Comparison of ENCODE assay signal across 8 mouse cellular contexts in the genomic region with DNA sequence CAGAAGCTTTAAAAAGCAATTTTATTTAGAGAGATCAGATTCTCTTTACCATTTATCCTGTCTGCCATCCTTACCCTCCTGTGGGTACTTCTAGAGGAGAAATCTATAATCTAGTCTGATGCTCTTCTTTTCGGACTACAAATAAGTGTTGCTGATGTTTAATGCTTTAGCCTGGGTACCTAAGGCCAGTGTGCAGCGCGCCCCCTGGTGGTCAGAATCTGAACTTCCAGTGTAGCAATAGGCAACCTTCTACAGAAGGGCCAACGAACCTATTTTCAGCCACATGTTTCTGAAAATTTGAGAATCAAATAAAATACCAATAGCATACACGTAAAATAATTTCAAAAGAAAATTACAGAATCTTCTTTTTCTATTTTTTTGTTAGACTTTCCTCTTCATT. TPM values are rescaled to one million over a fixed set of nuclear protein-coding genes. Genes with fewer than 3 reads are reported as not detected.
A peak's percentile ranks its signal among the peaks of the same experiment; 100 is the strongest.
DNase-seq lines count a peak whose midpoint lies in the region; ATAC-seq and TF ChIP-seq lines count a peak whose summit lies in the region.

No protein-coding gene starts in this region.

- H3K9ac ChIP-seq in midbrain, embryonic 11.5 days (ENCODE audit: low read length): no peak overlapping the region
- no peak overlapping the region for H3K9ac ChIP-seq in midbrain, embryonic 13.5 days (replicated peaks)

- TF ChIP-seq POLR2A in lung, adult 2 months (IDR thresholded peaks at IDR 0.05; ENCODE audit: borderline replicate concordance, extremely low read depth, low read depth, low read length): no peak

- peak; percentile 40; the same call in 1 of the 2 replicates for ATAC-seq in midbrain, embryonic 11.5 days (ENCODE audit: low FRiP score)
- ATAC-seq in midbrain, embryonic 13.5 days: no peak
- no peak for ATAC-seq in inflammation-experienced regulatory T-cells, adult 6 months

- peak; percentile 80 for TF ChIP-seq CTCF in lung, adult 2 months (IDR thresholded peaks at IDR 0.05; ENCODE audit: insufficient read depth, low read length)

- no peaks in the 10 kb centered on the region for H3K4me1 ChIP-seq in midbrain, embryonic 11.5 days (ENCODE audit: control insufficient read depth, insufficient read depth, low read length)
- H3K4me1 ChIP-seq in midbrain, embryonic 13.5 days (replicated peaks): no peaks in the 10 kb centered on the region
- no peaks in the 10 kb centered on the region for H3K4me1 ChIP-seq in lung, adult 2 months (ENCODE audit: control insufficient read depth, insufficient read depth, low read length)

- H3K36me3 ChIP-seq in midbrain, embryonic 11.5 days (ENCODE audit: control insufficient read depth, insufficient read depth, low read length): no peaks in the 10 kb centered on the region
- peaks cover 3% of the 10 kb centered on the region; the same call in 1 of the 2 replicates for H3K36me3 ChIP-seq in midbrain, embryonic 13.5 days

- H3K4me2 ChIP-seq in midbrain, embryonic 11.5 days: no peak overlapping the region
- no peak overlapping the region for H3K4me2 ChIP-seq in midbrain, embryonic 13.5 days (replicated peaks)

- no peak overlapping the region for H3K4me3 ChIP-seq in midbrain, embryonic 11.5 days (ENCODE audit: low read depth, low read length)
- no peak overlapping the region for H3K4me3 ChIP-seq in midbrain, embryonic 13.5 days (replicated peaks)
- no peak overlapping the region for H3K4me3 ChIP-seq in lung, adult 2 months (replicated peaks; ENCODE audit: extremely low read depth, low read depth, low read length)

- H3K27ac ChIP-seq in midbrain, embryonic 11.5 days (ENCODE audit: low read depth, low read length): no peak overlapping the region
- no peak overlapping the region for H3K27ac ChIP-seq in midbrain, embryonic 13.5 days

- DNase-seq in midbrain, embryonic 11.5 days (ENCODE audit: low spot score, missing footprints): peak; percentile 98
- peak; percentile 49 to 72 for DNase-seq in adrenal gland, postnatal 4 days (ENCODE audit: low spot score in 2 of 2)
- peak; percentile 65 for DNase-seq in forelimb bud, embryonic 11.5 days (ENCODE audit: low read depth, low spot score)
- peak; percentile 77 to 89 for DNase-seq in kidney, postnatal 25 days
- peak; percentile 81 for DNase-seq in lung, adult 2 months
- DNase-seq in right cerebral cortex, postnatal 14 days: peak; percentile 82

- 36% methylated on average over 5 of the region's 5 CpGs for WGBS in midbrain, embryonic 11.5 days
- 31% methylated on average over 5 of the region's 5 CpGs for WGBS in midbrain, embryonic 13.5 days
- 19% methylated on average over 5 of the region's 5 CpGs for WGBS in lung, adult 2 months

- H3K27me3 ChIP-seq in midbrain, embryonic 11.5 days (ENCODE audit: control insufficient read depth, insufficient read depth, low read length): no peaks in the 10 kb centered on the region
- H3K27me3 ChIP-seq in midbrain, embryonic 13.5 days: no peaks in the 10 kb centered on the region

- H3K9me3 ChIP-seq in midbrain, embryonic 11.5 days (ENCODE audit: control insufficient read depth, low read length): no peaks in the 10 kb centered on the region; the same call in 1 of the 2 replicates
- H3K9me3 ChIP-seq in midbrain, embryonic 13.5 days: 0 out of 2 replicates have a peak, but pooled peaks cover 5% of the 10 kb centered on the region

RNA-seq across cellular contexts. Expression of a gene that starts 13.0 kb away (rescaled TPM):
- polyA plus RNA-seq in midbrain, embryonic 11.5 days (2014; fragmentation: Nextera tagmentation; extraction: Ambion mirVana): 53.2 and 58.4 TPM in 2 replicates
- 61.2 and 70.3 TPM in 2 replicates for polyA plus RNA-seq in midbrain, embryonic 13.5 days (2015; fragmentation: Nextera tagmentation; extraction: Ambion mirVana)
- 100 to 1,000 TPM; 700 to 821 TPM for total RNA-seq in adrenal gland, postnatal 4 days (2021)
- 503 and 579 TPM in 2 replicates for polyA plus RNA-seq in lung, adult 2 months (2012; rRNA removed)
- polyA plus RNA-seq in inflammation-experienced regulatory T-cells, adult 6 months (2017; shearing (Covaris generic)): 1 to 10 TPM in 1 of 3 experiments, not detected in 2; 1.8 TPM

Comparison
In these comparisons a context has a peak if more than half of its experiments do, and no peak if none do; other contexts are left out.
1. RNA of a gene that starts 13.0 kb away (polyA plus RNA-seq): 503 to 579 TPM in lung, adult 2 months, 61.2 to 70.3 TPM in midbrain, embryonic 13.5 days and 53.2 to 58.4 TPM in midbrain, embryonic 11.5 days; 1.8 TPM in inflammation-experienced regulatory T-cells, adult 6 months; every median in the first group is over 10 times any median in the second.
2. Peak in every context shown above with its lines, with median percentiles within 50 percentile points of each other: DNase-seq.